Mouse (Mus musculus): ENCODE data around the gene Obscn. TPM values are rescaled to one million over a fixed set of nuclear protein-coding genes. Genes with fewer than 3 reads are reported as not detected.

Obscn gene
- polyA plus RNA-seq, 1 experiment from 2014 or later = 3.0 TPM

DNA sequence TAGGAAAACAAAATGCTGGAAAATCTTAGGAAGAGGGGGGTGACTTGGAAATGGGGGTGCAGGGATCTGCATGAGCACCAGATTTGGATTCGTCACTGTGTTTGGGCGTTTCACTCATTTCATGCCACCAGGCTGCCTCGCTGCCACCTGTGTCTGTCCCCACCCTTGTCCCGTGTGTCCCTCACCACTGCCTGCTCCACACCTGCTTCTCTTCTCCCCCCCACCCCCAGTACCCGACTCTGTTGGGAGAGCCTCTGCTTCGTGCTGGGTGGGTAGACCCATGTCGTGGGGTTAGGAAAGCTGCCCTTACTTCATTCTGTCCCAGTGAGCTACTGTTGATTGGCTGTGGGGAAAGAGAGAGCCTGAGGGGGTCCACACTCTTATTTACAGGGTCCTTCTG is 151.5 kb downstream of the Obscn start:
- H3K9ac ChIP-seq (ENCODE audit: low read length) = no peak overlapping the region
- no peak overlapping the region for H3K27ac ChIP-seq (ENCODE audit: low read length)
- no peak overlapping the region for H3K4me3 ChIP-seq (ENCODE audit: low read length)
- H3K27me3 ChIP-seq (ENCODE audit: control insufficient read depth, insufficient read depth, low read depth, low read length) = no peaks in the 10 kb centered on the region
- no peaks in the 10 kb centered on the region for H3K9me3 ChIP-seq (ENCODE audit: control insufficient read depth, low read length)
- no peak overlapping the region for H3K4me2 ChIP-seq (ENCODE audit: low read depth, low read length)
- 87% methylated on average over 7 of the region's 7 CpGs for WGBS
- peaks cover 36% of the 10 kb centered on the region for H3K36me3 ChIP-seq (ENCODE audit: control insufficient read depth, insufficient read depth, low read length)
- no peak for ATAC-seq (ENCODE audit: low read depth)
- peaks cover 12% of the 10 kb centered on the region for H3K4me1 ChIP-seq (replicated peaks; ENCODE audit: control insufficient read depth, insufficient read depth, low read length)

DNA sequence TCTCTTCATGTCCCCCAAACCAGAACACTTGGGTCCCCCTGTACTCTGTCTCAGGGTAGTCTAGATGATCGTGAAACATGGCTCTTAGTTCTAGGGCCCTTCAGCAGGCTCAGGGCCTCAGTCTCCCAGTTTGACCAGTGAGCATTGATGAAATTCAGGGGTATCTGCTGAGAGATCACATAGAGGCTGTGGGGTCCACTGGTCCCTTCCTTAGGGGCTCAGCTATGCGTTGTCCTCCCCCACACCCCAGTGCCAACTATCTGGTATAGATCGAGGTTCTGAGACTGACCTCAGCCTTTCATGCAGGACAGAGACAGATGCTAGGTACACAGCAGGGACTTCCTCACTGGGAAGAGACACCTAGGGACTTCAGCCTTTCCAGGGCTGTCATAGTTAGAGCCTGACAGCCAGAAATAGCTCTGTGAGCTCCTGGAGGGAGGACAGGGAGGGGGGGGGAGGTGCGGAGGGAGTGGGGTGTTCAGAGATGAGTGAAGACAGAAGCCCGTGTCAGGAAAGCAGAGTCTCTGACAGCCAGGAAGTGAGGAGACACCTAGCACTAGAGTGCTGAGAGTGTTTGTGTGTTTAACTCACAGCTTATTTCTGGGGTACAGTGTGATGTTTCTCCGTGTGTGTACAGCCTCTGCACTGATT is 152.4 kb downstream of the Obscn start:
- no peak for ATAC-seq (ENCODE audit: low read depth)
- Histone ChIP-seq H3K4me3 (ENCODE audit: low read length) (no peak overlapping the region), H3K27ac (ENCODE audit: low read length) (no peak overlapping the region), H3K4me2 (ENCODE audit: low read depth, low read length) (no peak overlapping the region), H3K4me1 (replicated peaks; ENCODE audit: control insufficient read depth, insufficient read depth, low read length) (peaks cover 20% of the 10 kb centered on the region), H3K9me3 (ENCODE audit: control insufficient read depth, low read length) (no peaks in the 10 kb centered on the region), H3K36me3 (ENCODE audit: control insufficient read depth, insufficient read depth, low read length) (peaks cover 31% of the 10 kb centered on the region), H3K9ac (ENCODE audit: low read length) (no peak overlapping the region), H3K27me3 (ENCODE audit: control insufficient read depth, insufficient read depth, low read depth, low read length) (no peaks in the 10 kb centered on the region)
- WGBS = 73% methylated on average over 6 of the region's 6 CpGs

DNA sequence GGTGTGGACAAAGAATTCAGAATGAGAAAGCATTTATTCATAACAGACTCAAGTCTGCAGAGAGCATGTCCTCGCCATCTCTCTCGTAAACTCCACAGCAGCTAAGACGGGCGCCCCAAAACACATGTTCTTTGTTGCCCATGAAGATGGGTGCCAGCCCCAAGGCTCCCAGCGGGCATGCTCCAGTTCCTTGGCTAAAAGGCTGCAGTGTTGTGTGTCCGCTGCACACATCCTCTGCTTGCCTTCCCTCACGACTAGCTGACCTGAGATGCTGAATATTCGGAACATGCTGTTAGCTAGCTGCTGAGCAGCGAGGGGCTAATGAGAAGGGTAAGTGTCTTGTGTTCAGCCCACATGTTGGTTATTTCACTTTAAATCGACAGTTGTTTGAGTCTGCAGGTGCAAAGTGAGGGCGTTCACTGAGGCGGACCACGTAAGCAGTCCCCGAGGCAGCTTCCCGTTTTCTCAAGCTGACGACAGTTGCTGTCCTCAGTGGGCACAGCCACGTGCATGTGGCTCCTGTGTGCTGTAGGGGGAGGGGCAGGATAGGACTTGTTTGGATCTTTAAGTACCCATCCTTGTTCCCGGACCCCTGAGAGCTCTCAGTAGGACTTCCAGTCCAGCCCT is 153.6 kb downstream of the Obscn start:
- Histone ChIP-seq H3K4me3 (ENCODE audit: low read length) (no peak overlapping the region), H3K27me3 (ENCODE audit: control insufficient read depth, insufficient read depth, low read depth, low read length) (no peaks in the 10 kb centered on the region), H3K9me3 (ENCODE audit: control insufficient read depth, low read length) (no peaks in the 10 kb centered on the region), H3K27ac (ENCODE audit: low read length) (no peak overlapping the region), H3K4me1 (replicated peaks; ENCODE audit: control insufficient read depth, insufficient read depth, low read length) (peaks cover 22% of the 10 kb centered on the region), H3K4me2 (ENCODE audit: low read depth, low read length) (no peak overlapping the region), H3K36me3 (ENCODE audit: control insufficient read depth, insufficient read depth, low read length) (peaks cover 24% of the 10 kb centered on the region), H3K9ac (ENCODE audit: low read length) (no peak overlapping the region)
- 87% methylated on average over 18 of the region's 18 CpGs for WGBS
- no peak for ATAC-seq (ENCODE audit: low read depth)

GRCm38 (mm10) chr11:58981541-58982447 is 154.4 kb downstream of the Obscn start:
- 46% methylated on average over 14 of the region's 14 CpGs for WGBS
- H3K4me2 ChIP-seq (ENCODE audit: low read depth, low read length) = no peak overlapping the region
- H3K4me3 ChIP-seq (ENCODE audit: low read length) = no peak overlapping the region
- peaks cover 19% of the 10 kb centered on the region for H3K36me3 ChIP-seq (ENCODE audit: control insufficient read depth, insufficient read depth, low read length)
- no peak for ATAC-seq (ENCODE audit: low read depth)
- H3K4me1 ChIP-seq (replicated peaks; ENCODE audit: control insufficient read depth, insufficient read depth, low read length) = peaks cover 25% of the 10 kb centered on the region
- H3K9me3 ChIP-seq (ENCODE audit: control insufficient read depth, low read length) = no peaks in the 10 kb centered on the region
- H3K9ac ChIP-seq (ENCODE audit: low read length) = no peak overlapping the region
- no peaks in the 10 kb centered on the region for H3K27me3 ChIP-seq (ENCODE audit: control insufficient read depth, insufficient read depth, low read depth, low read length)
- H3K27ac ChIP-seq (ENCODE audit: low read length) = no peak overlapping the region

- peaks cover 25% of the 10 kb centered on the region for H3K4me1 ChIP-seq (replicated peaks; ENCODE audit: control insufficient read depth, insufficient read depth, low read length)
- peak overlapping the region; percentile 22; the same call in 1 of the 2 replicates for H3K4me2 ChIP-seq (ENCODE audit: low read depth, low read length)
- no peak for ATAC-seq (ENCODE audit: low read depth)
- H3K27ac ChIP-seq (ENCODE audit: low read length) = no peak overlapping the region
- H3K4me3 ChIP-seq (ENCODE audit: low read length) = no peak overlapping the region
- H3K9me3 ChIP-seq (ENCODE audit: control insufficient read depth, low read length) = no peaks in the 10 kb centered on the region
- peaks cover 16% of the 10 kb centered on the region for H3K36me3 ChIP-seq (ENCODE audit: control insufficient read depth, insufficient read depth, low read length)
- H3K9ac ChIP-seq (ENCODE audit: low read length) = no peak overlapping the region
- 45% methylated on average over 5 of the region's 5 CpGs for WGBS
- no peaks in the 10 kb centered on the region for H3K27me3 ChIP-seq (ENCODE audit: control insufficient read depth, insufficient read depth, low read depth, low read length)
Measured at GRCm38 (mm10) chr11:58980381-58980990, 155.7 kb downstream of the Obscn start.

GRCm38 (mm10) chr11:58979661-58980060 is 156.5 kb downstream of the Obscn start:
- Histone ChIP-seq H3K27me3 (ENCODE audit: control insufficient read depth, insufficient read depth, low read depth, low read length) (no peaks in the 10 kb centered on the region), H3K4me1 (replicated peaks; ENCODE audit: control insufficient read depth, insufficient read depth, low read length) (peaks cover 25% of the 10 kb centered on the region), H3K4me2 (ENCODE audit: low read depth, low read length) (peak overlapping the region; percentile 98), H3K36me3 (ENCODE audit: control insufficient read depth, insufficient read depth, low read length) (peaks cover 11% of the 10 kb centered on the region), H3K27ac (ENCODE audit: low read length) (no peak overlapping the region), H3K9me3 (ENCODE audit: control insufficient read depth, low read length) (no peaks in the 10 kb centered on the region), H3K4me3 (ENCODE audit: low read length) (peak overlapping the region; percentile 98), H3K9ac (ENCODE audit: low read length) (peak overlapping the region; percentile 96)
- no peak for ATAC-seq (ENCODE audit: low read depth)
- WGBS = 70% methylated on average over 7 of the region's 7 CpGs

DNA sequence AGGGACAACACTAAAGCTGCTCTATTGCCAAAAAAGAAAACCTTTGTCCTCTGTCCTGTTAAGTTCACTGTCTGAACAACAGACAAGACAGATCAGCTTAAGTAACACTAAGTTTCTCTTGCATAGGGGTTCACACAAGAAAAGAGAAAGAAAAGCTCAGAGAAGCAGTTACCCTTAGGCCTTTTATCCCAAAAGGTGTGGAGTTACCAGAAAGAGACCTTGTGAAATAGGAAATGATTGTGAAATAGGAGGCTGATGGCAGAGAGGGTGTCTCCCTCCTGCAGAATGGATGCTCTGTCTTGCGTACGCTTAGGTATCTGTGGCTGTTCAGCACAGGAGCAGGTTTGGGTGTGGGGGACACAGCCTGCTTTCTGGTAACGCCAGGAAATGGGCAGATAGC is 157.0 kb downstream of the Obscn start:
- no peak overlapping the region for H3K27ac ChIP-seq (ENCODE audit: low read length)
- peak overlapping the region; percentile 96 for H3K9ac ChIP-seq (ENCODE audit: low read length)
- ATAC-seq (ENCODE audit: low read depth) = no peak
- H3K4me1 ChIP-seq (replicated peaks; ENCODE audit: control insufficient read depth, insufficient read depth, low read length) = peaks cover 25% of the 10 kb centered on the region
- H3K4me2 ChIP-seq (ENCODE audit: low read depth, low read length) = peak overlapping the region; percentile 98
- no peaks in the 10 kb centered on the region for H3K27me3 ChIP-seq (ENCODE audit: control insufficient read depth, insufficient read depth, low read depth, low read length)
- H3K36me3 ChIP-seq (ENCODE audit: control insufficient read depth, insufficient read depth, low read length) = peaks cover 10% of the 10 kb centered on the region
- peak overlapping the region; percentile 98 for H3K4me3 ChIP-seq (ENCODE audit: low read length)
- WGBS = 68% methylated on average over 3 of the region's 3 CpGs
- H3K9me3 ChIP-seq (ENCODE audit: control insufficient read depth, low read length) = no peaks in the 10 kb centered on the region

DNA sequence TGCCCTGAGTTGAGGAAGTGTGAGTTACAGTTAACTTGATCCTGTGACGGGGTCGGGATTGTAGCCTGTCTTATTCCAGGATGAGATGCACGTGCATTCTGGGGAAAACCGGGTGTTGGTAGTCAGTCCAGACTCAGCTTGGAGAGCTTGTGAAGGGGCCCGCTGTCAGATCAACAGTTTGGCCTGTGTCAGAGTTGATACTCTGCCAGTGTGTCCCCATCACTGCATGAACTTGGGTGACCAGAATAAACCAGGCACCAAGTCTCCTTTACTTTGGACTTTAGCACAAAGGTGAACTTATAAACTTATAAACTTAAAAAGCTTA is 157.5 kb downstream of the Obscn start:
- Histone ChIP-seq H3K4me1 (replicated peaks; ENCODE audit: control insufficient read depth, insufficient read depth, low read length) (peaks cover 25% of the 10 kb centered on the region), H3K27me3 (ENCODE audit: control insufficient read depth, insufficient read depth, low read depth, low read length) (no peaks in the 10 kb centered on the region), H3K36me3 (ENCODE audit: control insufficient read depth, insufficient read depth, low read length) (peaks cover 10% of the 10 kb centered on the region), H3K4me3 (ENCODE audit: low read length) (peak overlapping the region; percentile 98), H3K4me2 (ENCODE audit: low read depth, low read length) (peak overlapping the region; percentile 98), H3K9me3 (ENCODE audit: control insufficient read depth, low read length) (no peaks in the 10 kb centered on the region), H3K27ac (ENCODE audit: low read length) (no peak overlapping the region), H3K9ac (ENCODE audit: low read length) (peak overlapping the region; percentile 96)
- 2% methylated on average over 5 of the region's 5 CpGs for WGBS
- no peak; the same call in 1 of the 2 replicates for ATAC-seq (ENCODE audit: low read depth)

Data from lung, embryonic 16.5 days (tissue).